Mouse (Mus musculus) MN1 (cell line): Measurements from ENCODE around the gene Nek2.

ENCODE experiments used
- DNase-seq: peaks from one replicate; pipeline ENCODE4 v3.0.0-alpha.2; 2016; ENCODE audit warnings: low spot score

The Nek2 gene

DNA sequence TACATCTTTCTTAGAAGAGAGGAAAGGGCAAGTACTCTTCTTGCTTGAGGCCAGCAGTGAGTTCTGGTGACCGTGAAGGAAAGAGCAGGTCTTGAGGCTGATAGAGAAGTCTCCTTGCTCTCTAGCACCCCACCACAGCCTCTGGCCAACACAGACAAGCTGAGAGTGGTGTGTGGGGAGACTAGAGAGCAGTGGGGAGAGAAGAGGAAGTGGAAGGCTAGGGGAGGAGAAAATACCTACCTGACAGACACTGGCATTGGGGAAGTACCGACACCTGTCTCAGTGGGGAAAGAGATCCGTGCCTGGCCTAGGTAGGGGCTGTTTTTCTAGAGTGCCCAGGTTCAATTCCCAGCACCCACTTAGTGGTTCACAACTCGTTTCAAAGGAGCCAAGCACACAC, 7.0 kb upstream of the Nek2 start:
- DNase-seq: no peak

DNA sequence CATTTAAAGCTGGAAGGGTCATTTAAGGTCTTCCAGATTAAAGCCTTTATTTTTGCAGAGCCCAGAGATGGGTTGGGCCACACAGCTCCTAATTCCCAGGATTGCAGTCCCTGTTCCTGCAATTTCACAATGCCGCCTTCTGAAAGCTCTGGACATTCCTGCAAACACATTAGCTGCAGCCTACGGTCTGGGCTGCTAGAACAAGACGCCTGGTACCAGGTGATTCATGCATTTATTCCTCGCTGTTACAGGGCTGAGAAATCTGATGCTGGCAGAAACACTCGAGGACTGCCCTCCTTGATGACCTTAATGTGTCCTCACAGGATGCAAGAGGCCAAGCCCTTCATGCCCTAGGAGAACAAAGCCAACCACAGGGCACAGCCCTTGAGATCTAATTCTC, 6.3 kb upstream of the Nek2 start:
- peak; percentile 60 for DNase-seq

DNA sequence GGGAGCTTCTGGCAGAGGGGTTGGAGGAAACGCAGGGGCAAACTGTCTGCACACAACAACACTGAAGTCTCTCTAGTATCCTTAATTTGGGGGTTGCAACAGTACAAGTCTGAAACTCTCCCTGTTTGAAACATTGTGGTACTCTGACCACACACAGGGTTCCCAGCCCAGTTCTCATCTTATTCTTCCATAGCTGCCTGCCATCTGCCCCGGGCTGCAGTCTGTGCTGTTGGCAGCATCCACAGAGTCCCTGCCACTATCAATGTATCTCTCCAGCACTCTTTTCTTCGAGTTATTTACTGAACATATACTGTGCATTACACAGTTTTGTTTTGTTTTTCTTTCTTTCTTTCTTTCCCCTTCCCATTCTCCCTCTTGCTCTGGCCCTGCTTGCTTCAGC, 4.6 kb upstream of the Nek2 start:
- no peak for DNase-seq

GRCm38 (mm10) chr1:191817418-191818144, 3.7 kb upstream of the Nek2 start:
- peak; percentile 94 for DNase-seq

GRCm38 (mm10) chr1:191818145-191818631, 3.1 kb upstream of the Nek2 start:
- DNase-seq: no peak

DNA sequence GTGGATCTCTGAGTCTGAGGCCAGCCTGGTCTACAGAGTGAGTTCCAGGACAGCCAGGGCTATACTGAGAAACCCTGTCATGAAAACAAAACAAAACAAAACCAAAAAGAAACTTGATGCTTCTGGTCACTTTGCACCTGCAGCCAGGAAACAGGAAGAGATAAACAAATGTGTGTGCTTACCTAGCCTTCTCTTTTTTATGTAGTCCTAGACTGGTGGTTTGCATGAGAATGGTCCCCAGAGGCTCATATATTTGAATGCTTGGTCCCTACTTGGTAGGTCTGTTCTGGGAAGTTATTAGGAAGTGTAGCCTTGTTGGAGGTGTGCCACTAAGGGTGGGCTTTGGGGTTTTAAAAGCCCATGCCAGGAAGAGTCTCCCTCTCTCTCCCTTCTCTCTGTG, 2.2 kb upstream of the Nek2 start:
- no peak for DNase-seq

DNA sequence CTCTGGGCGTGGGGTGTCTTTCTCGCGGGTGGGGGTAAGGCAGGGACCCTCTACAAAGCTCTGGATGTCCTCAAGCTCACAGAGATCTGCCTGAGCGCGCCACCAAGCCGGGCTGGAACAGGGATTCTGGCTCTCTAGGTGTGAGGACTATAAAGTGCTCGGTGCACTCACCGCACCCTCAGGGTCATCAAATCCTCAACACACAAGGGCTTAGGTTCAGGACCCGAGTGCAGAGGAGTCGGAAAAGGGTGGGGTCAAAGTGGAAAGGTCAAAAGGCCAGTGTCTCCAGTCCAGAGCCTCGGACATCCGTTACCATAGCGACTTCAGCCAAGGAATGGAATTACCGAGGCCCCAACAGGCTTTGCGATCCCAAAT, 306 bp upstream of the Nek2 start:
- no peak for DNase-seq

- DNase-seq: peak; percentile 46
Measured at GRCm38 (mm10) chr1:191829124-191829523, 7.9 kb downstream of the Nek2 start.

DNA sequence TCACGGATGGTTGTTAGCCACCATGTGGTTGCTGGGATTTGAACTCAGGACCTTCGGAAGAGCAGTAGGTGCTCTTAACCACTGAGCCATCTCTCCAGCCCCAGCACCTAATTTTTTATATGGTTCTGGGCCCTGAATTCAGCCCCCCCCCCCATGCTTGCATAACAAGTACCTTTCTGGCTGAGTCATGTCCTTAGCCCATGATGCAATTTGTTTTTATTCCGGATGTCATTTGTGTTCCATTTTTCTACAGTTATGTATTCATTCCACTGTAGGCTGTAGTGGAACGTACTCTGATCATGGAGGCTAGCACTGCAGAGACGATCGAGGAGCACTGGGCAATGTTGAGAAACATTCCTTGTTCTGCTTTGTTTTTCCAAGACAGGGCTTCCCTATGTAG, 12.2 kb downstream of the Nek2 start:
- DNase-seq: no peak

- DNase-seq: peak; percentile 83
Measured at GRCm38 (mm10) chr1:191834825-191835224, 13.6 kb downstream of the Nek2 start.

DNA sequence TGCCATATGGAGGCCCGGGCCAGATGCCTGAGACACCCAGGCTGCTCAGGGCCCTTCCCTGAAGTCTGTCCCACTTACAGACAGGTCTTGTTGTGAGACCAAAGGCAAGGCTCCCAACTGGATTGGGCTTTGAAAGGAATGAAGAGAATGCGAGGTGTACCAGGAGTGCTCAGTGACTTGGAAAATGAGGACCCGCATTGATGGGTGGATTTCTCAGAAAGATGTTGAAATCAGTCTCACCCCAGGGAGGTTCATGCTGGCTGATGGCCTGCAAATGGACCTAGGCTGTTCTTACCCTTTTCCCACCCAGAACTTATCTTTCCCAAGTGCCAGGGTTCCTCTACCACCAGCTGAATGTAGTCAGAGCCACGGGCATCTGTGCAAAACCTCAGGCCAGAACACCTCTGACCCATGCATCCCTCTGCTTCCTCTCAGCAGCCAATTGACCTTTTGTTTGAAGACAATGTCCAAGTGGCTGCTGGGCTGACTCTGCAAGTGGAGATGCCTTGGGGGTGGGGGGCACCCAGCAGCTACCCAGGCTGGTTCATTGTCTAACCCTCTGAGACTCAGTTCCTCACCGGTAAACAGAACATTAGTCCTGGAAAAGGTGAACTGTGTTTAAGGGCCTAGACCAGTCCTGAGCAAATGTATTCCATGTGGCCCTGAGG, 15.2 kb downstream of the Nek2 start:
- no peak for DNase-seq

- no peak for DNase-seq
Measured at GRCm38 (mm10) chr1:191837691-191838090, 16.4 kb downstream of the Nek2 start.

GRCm38 (mm10) chr1:191838994-191839741, 17.9 kb downstream of the Nek2 start:
- peak; percentile 66 for DNase-seq

GRCm38 (mm10) chr1:191840774-191841565, 19.7 kb downstream of the Nek2 start:
- peak; percentile 83 for DNase-seq

DNA sequence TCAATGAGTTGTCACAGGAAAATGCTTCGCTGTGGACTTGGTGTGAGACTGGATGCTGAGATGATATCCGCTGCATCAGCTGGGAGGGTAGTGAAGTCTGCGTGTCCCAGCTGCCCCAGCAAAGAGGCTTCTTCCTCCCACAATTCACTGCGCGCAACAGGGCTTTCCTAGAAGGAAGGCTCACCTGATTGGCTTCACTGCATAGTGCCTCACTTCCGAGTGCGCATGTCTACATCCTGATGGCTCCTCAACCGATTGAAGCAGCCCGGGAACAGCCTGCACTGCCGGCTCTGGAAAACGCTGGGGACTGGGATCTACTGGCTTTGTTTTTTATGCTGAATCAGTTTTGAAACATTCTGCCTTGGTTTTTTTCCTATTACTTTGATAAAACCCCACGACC, 21.0 kb downstream of the Nek2 start:
- DNase-seq: no peak

GRCm38 (mm10) chr1:191846667-191847066, 25.4 kb downstream of the Nek2 start:
- DNase-seq: no peak

GRCm38 (mm10) chr1:191849501-191849900, 28.3 kb downstream of the Nek2 start:
- DNase-seq: no peak

GRCm38 (mm10) chr1:191853442-191853841, 32.2 kb downstream of the Nek2 start:
- DNase-seq: no peak

GRCm38 (mm10) chr1:191854716-191855115, 33.5 kb downstream of the Nek2 start:
- DNase-seq: peak; percentile 35

GRCm38 (mm10) chr1:191855136-191855878, 34.1 kb downstream of the Nek2 start:
- DNase-seq: peak; percentile 57

GRCm38 (mm10) chr1:191856886-191857651, 35.8 kb downstream of the Nek2 start:
- DNase-seq: no peak
